Mouse (Mus musculus) adrenal gland, postnatal 10 days (tissue): ENCODE measurements around the gene Gm5148. TPM values are rescaled to one million over a fixed set of nuclear protein-coding genes. Genes with fewer than 3 reads are reported as not detected.

Experiments used
- DNase-seq: peaks from one replicate; pipeline ENCODE4 v3.0.0; 2021; ENCODE audit warnings: mixed read lengths
- total RNA-seq, 2 experiments: library from RNA; stranded (reverse); gene quantifications; 2 replicates each; pipeline ENCODE4 v1.2.3; 2021

The Gm5148 gene
- total RNA-seq, 2 experiments from 2014 or later: 0.39 to 1.1 TPM

GRCm38 (mm10) chr3:37737407-37737806, 13.1 kb upstream of the Gm5148 start:
- peak; percentile 66 for DNase-seq

DNA sequence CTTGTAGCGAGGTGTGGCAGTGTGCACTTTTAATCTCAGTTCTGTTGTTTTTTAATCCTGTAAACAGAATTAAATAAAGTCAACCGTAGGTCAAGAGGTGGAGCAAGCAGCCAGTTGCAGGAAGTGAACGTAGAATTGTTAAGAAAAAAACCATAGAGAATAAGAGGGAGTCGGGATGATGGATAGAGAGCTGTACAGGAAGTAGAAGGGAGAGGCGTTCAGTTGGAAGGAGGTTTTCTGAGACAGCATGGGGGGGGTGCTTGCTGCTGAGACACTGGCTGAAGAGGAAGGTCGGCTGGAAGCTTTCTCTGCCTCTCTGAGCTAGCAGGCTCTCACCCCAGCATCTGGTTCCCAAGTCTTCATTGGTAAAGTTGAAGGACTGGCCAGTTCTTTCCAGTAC, 10.9 kb upstream of the Gm5148 start:
- DNase-seq: no peak

GRCm38 (mm10) chr3:37729142-37729541, 4.9 kb upstream of the Gm5148 start:
- DNase-seq: peak; percentile 76

DNA sequence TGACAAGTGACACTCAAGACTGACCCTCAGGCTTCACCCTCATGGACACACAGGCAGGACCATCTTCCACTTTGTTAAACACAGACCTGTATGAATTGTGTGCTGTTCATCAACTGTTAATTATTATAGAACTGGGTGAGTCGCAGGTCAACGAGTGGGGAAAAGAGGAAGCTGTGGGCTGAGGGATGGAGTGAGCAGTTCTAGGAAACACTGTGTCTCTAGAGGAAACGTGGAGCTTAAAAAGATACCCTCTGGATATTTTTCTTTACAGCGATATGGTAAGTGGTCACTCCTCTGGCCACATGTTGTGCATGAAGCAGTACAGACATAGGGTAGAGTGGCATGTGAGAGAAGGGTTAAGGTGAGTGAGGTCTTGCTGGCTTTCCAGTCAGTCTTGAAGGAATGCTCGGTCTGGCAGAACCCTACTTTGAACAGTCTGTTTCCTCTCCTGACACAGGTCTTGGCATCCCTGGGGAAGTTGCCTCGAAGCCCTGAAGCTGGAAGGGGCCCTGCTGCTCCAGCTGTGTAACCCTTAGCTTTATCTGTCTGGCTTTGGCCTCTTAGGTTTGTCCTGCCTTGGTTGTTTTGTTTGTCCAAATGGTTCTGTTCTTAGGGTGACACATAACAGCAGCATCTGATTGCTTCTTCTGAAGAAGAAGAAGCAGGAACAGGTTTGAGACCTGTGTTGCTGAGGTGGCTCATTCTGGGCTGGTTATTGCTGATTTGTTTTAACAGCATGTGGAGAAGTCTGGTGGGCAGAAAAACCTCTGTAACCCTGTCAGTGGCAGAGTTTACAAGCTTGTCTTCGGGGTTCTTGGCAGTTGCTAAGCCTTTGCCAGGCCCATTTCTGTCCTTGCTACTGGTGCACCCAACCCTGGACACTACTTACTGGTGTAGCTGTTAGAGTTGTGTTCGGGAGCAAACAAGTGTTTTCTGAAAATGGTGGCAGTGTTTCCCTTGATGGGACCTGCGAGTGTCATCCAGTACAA, 4.1 kb upstream of the Gm5148 start:
- no peak for DNase-seq

GRCm38 (mm10) chr3:37727392-37727791, 3.1 kb upstream of the Gm5148 start:
- no peak for DNase-seq

DNA sequence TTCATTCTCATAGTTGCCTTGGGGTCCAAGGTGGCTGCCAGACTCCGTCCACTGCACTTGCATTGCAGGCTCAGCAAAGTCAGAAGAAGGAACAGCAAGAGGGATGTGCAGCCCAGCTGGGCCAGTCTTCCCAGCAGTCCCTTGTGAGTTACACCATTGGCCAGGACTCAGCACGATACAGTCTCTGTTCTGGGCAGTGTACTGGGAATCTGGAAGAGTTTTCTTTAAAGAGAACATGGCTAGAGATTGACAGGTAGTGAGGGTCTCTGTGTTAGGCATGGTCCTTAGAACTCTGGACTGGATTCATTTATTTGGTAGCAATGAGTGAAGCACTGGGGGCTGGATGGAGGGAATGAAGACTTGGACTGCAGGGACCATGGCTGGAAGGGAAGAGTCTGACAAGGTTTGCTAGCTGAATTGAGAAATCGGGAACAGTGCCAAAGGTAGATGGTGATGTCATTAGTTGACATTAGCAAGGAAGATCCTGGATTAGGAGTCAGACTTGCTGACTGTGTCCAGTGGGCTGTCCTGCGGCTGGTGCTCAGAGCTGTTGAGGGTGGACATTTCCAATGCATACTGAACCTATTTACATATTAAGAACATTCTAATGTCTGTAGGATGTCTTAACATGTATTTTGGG, 2.3 kb upstream of the Gm5148 start:
- DNase-seq: peak; percentile 55

- no peak for DNase-seq
Measured at GRCm38 (mm10) chr3:37724946-37725735, 851 bp upstream of the Gm5148 start.

GRCm38 (mm10) chr3:37723662-37724170, 574 bp downstream of the Gm5148 start:
- no peak for DNase-seq

GRCm38 (mm10) chr3:37723061-37723521, 1.2 kb downstream of the Gm5148 start:
- DNase-seq: no peak

GRCm38 (mm10) chr3:37722487-37723060, 1.7 kb downstream of the Gm5148 start:
- no peak for DNase-seq

- no peak for DNase-seq
Measured at GRCm38 (mm10) chr3:37716992-37717391, 7.3 kb downstream of the Gm5148 start.

GRCm38 (mm10) chr3:37715734-37716133, 8.6 kb downstream of the Gm5148 start:
- DNase-seq: no peak

DNA sequence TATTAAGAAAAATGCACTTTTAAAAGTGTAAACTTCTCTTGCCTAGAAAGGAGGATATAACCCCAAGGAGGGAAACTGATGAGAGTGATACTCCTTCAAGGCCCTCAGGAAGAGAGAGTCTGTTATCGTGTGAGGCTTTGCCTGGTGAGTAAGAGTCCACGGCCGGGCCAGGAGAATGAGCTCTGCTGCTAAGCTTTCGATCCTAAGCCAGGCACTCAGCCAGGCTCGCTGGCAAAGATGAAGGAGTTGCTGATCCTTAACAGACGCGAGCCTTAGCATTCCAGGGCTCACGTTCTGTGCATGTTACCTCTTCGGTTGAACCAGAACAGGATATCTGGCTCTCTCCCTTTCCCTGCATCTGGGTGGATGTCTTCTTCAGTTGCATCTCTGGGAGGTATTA, 11.8 kb downstream of the Gm5148 start:
- peak; percentile 68 for DNase-seq

DNA sequence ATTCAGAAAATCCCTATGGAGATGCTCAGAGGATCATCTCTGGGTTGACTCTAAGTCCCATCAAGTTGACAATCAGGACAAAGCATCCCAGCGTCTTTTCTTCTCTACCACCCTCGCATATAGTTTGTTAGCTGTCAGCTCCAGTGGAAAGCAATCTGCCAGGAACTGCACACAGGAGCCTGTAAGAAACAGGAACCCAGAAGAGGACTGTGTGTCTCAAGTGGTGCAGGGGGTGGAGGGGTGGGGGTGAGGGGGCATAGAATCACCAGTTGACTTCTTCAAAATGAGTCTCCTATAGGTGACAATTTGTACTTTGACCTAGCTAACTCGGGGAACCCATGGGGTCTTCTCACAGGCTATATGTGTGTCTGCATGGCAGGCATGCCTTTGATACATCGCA, 12.7 kb downstream of the Gm5148 start:
- no peak for DNase-seq

DNA sequence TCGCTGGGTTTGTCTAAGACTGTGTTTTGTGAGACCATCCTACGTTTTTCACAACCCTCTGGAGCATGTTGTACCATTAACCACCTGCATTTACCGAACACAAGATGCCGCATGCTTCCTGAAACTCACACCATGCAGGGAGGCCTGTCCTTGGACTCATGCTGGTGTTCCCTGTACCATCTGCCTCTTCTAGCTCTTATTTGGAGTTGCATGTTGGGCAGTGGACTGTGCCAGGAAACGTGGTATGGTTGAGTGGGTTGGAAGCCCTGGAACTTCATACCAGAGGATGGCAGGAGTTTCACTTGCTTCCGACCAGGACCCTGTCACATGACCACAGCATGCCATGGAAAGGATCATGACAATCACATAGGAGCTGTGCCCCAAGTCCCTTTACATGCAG, 16.5 kb downstream of the Gm5148 start:
- no peak for DNase-seq

DNA sequence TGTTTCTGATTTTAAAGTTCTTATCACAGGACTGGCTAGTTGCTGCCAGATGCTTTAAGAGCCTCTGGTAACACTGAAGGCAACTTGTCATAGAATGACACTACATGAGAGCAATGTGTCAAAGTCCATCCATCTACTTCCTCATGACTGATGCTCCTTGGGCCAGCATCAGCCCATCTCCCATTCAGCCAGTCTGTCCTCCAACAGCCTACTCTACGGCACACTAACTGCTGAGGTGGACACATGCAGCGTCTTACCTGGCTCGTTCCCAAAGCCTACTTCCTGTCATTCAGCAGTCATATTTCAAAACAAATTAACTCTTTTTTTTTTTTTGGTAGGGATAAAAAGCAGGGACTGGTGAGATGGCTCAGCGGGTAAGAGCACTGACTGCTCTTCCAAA, 17.9 kb downstream of the Gm5148 start:
- DNase-seq: no peak

GRCm38 (mm10) chr3:37705436-37705835, 18.9 kb downstream of the Gm5148 start:
- no peak for DNase-seq

DNA sequence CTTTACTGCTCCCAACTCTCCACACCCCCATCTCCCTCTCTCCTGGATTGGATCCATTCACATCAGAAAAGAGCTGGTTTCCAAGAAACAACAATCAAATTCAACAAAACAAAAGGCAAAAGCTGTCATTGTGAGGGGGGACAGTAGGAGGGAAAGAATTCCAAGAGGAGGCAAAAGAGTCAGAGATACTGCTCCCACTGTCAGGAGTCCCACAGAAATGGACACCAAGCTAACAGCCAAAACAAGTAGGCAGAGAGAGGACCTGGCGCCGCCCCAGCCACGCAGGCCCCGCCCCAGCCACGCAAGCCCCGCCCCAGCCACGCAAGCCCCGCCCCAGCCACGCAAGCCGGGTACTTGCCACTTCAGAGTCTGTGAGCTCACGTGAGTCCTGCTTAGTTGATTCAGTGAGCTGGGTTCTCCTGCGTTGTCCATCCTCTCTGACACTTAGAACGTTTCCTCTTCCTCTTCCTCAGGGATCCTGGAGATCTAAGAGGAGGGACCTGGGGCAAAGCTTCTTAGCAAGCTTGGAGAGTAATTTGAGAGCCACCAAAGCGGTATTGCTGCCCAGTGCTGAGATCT, 19.5 kb downstream of the Gm5148 start:
- peak; percentile 31 for DNase-seq

DNA sequence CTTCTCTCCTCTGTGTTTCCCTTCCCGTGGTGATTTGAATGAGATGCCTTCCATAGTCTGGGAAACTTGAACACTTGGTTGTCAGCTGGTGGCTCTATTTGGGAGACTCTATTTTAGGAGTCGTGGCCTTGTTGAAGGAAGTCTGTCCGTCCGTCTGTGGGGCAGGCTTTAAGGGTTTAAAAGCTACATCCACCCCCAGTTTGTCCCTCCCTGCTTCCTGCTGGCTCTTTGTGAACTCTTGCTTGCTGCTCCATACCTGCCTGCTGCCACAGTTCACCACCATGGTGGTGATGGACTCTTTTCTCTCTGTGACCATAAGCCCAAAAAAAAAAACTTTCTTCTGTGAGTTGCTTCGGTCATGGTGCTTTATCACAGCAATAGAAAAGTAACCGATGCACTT, 21.2 kb downstream of the Gm5148 start:
- DNase-seq: no peak

GRCm38 (mm10) chr3:37693552-37693951, 30.7 kb downstream of the Gm5148 start:
- DNase-seq: no peak

DNA sequence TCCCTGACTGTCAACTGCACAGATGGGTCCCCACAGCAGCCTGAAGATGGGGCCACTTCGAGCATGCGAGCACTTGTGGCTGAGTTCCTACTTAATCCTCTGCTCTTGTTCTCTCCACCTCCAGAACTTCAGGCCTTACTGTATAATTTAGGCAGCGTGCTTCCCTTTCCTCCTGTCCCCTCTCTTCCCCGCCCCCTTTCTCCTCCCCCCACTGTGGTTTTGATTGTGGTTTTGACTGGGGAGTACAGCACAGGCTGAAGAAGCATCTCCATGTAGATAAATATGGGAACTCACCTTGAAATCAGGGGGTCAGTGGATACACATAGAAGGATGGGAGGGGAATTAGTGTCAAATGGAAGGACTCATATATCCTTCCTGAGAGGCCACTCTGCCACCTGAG, 31.3 kb downstream of the Gm5148 start:
- DNase-seq: no peak
